Mouse (Mus musculus): Measurements from ENCODE around the gene Vps35l. TPM values are rescaled to one million over a fixed set of nuclear protein-coding genes. Genes with fewer than 3 reads are reported as not detected.

Vps35l gene
- polyA plus RNA-seq, 1 experiment from 2014 or later = 105 TPM

DNA sequence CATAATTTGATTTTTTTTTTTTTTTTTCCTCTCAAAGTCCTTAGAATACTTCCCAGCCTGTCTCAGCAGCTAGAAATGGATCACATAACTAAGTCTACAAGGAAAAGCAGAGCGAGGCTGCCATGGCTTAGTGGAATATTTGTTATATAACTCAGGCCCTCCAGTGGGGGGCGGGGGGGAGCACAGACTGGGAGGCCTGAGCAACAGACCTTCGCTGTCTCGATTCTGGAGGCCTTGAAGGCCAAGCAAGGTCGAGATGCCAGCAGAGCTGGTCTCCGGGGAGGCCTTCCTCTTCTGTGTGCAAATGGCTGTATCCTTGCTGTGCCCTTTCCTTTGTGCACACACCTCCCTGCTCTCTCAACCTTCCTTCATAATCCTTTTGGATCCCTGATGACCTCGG, 48.5 kb downstream of the Vps35l start:
- WGBS = 51% methylated on average over 7 of the region's 7 CpGs
- Histone ChIP-seq H3K9ac (no peak overlapping the region), H3K4me2 (no peak overlapping the region), H3K9me3 (no peaks in the 10 kb centered on the region), H3K27ac (no peak overlapping the region), H3K27me3 (replicated peaks) (no peaks in the 10 kb centered on the region), H3K4me1 (no peaks in the 10 kb centered on the region), H3K4me3 (no peak overlapping the region), H3K36me3 (replicated peaks) (peaks cover 22% of the 10 kb centered on the region)
- ATAC-seq (replicated peaks) = no peak

DNA sequence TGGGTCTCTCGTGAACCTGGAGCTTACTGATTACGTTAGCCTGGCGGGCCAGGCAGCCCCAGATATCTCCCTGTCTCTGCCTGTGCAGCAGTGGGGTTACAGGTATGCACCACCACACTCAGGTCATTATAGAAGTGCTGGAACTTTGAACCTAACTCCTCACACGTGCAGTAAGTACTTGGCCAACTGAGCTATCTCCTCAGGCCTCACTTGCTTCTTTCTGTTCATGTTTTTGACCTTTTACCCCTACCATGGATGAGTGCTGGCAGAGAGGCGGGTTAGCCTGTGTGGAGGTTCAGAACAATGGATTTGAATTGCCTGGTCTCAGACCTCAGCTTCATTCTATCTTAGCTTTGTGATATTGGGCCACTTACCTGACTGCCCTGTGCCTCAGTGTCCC, 50.3 kb downstream of the Vps35l start:
- Histone ChIP-seq H3K27ac (no peak overlapping the region), H3K4me2 (no peak overlapping the region), H3K4me1 (no peaks in the 10 kb centered on the region), H3K27me3 (replicated peaks) (no peaks in the 10 kb centered on the region), H3K9me3 (no peaks in the 10 kb centered on the region), H3K4me3 (no peak overlapping the region), H3K36me3 (replicated peaks) (peaks cover 25% of the 10 kb centered on the region), H3K9ac (no peak overlapping the region)
- WGBS = 84% methylated on average over 5 of the region's 5 CpGs
- ATAC-seq (replicated peaks) = no peak

- H3K4me2 ChIP-seq = no peak overlapping the region
- 81% methylated on average over 8 of the region's 8 CpGs for WGBS
- no peaks in the 10 kb centered on the region for H3K9me3 ChIP-seq
- H3K9ac ChIP-seq = no peak overlapping the region
- H3K27ac ChIP-seq = no peak overlapping the region
- H3K27me3 ChIP-seq (replicated peaks) = no peaks in the 10 kb centered on the region
- peaks cover 36% of the 10 kb centered on the region for H3K36me3 ChIP-seq (replicated peaks)
- H3K4me3 ChIP-seq = no peak overlapping the region
- no peaks in the 10 kb centered on the region for H3K4me1 ChIP-seq
- ATAC-seq (replicated peaks) = no peak
These were observed 53.9 kb downstream of the Vps35l start for GRCm38 (mm10) chr7:118793899-118794298.

DNA sequence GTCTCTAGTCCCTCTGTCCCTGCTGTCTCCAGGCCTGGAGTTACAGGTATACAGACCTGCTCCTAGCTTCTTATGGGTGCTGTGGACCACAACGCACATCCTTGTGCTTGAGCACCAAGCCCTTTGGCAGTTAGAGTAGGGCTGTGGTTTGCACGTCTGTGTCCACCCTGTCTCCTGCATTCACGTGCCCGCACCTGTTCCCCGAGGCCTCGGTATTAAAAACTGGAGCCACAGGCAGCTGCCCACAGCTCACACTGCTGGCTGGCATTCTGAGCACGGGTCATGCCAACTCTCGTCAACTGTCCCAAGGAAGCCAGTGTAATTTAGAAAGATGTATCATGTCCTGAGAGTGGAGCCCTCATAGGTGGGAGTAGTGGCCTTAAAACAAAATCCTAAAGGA, 55.8 kb downstream of the Vps35l start:
- H3K9ac ChIP-seq = no peak overlapping the region
- WGBS = 93% methylated on average over 8 of the region's 8 CpGs
- H3K36me3 ChIP-seq (replicated peaks) = peaks cover 55% of the 10 kb centered on the region

GRCm38 (mm10) chr7:118796838-118797237, 56.8 kb downstream of the Vps35l start:
- Histone ChIP-seq H3K27me3 (replicated peaks) (no peaks in the 10 kb centered on the region), H3K36me3 (replicated peaks) (peaks cover 54% of the 10 kb centered on the region), H3K4me1 (no peaks in the 10 kb centered on the region), H3K9me3 (no peaks in the 10 kb centered on the region), H3K4me3 (no peak overlapping the region), H3K4me2 (no peak overlapping the region), H3K9ac (no peak overlapping the region), H3K27ac (no peak overlapping the region)
- no peak for ATAC-seq (replicated peaks)
- WGBS = 92% methylated on average over 9 of the region's 9 CpGs

More for the DNA sequence above, 55.8 kb downstream of the Vps35l start:
- Histone ChIP-seq H3K27ac (no peak overlapping the region), H3K4me2 (no peak overlapping the region), H3K27me3 (replicated peaks) (no peaks in the 10 kb centered on the region), H3K4me1 (no peaks in the 10 kb centered on the region), H3K4me3 (no peak overlapping the region), H3K9me3 (no peaks in the 10 kb centered on the region)
- no peak for ATAC-seq (replicated peaks)

GRCm38 (mm10) chr7:118797600-118797999, 57.6 kb downstream of the Vps35l start:
- no peaks in the 10 kb centered on the region for H3K9me3 ChIP-seq
- no peak overlapping the region for H3K9ac ChIP-seq
- H3K27me3 ChIP-seq (replicated peaks) = no peaks in the 10 kb centered on the region
- no peaks in the 10 kb centered on the region for H3K4me1 ChIP-seq
- H3K4me2 ChIP-seq = no peak overlapping the region
- ATAC-seq (replicated peaks) = no peak
- no peak overlapping the region for H3K27ac ChIP-seq
- WGBS = 79% methylated on average over 7 of the region's 7 CpGs
- no peak overlapping the region for H3K4me3 ChIP-seq
- peaks cover 46% of the 10 kb centered on the region for H3K36me3 ChIP-seq (replicated peaks)

- peaks cover 43% of the 10 kb centered on the region for H3K36me3 ChIP-seq (replicated peaks)
- no peak overlapping the region for H3K4me2 ChIP-seq
- H3K4me3 ChIP-seq = no peak overlapping the region
- no peaks in the 10 kb centered on the region for H3K4me1 ChIP-seq
- H3K9me3 ChIP-seq = no peaks in the 10 kb centered on the region
- WGBS = 90% methylated on average over 6 of the region's 6 CpGs
- no peak overlapping the region for H3K27ac ChIP-seq
- no peak overlapping the region for H3K9ac ChIP-seq
- ATAC-seq (replicated peaks) = no peak
- no peaks in the 10 kb centered on the region for H3K27me3 ChIP-seq (replicated peaks)
These were observed 58.1 kb downstream of the Vps35l start for GRCm38 (mm10) chr7:118798105-118798570.

DNA sequence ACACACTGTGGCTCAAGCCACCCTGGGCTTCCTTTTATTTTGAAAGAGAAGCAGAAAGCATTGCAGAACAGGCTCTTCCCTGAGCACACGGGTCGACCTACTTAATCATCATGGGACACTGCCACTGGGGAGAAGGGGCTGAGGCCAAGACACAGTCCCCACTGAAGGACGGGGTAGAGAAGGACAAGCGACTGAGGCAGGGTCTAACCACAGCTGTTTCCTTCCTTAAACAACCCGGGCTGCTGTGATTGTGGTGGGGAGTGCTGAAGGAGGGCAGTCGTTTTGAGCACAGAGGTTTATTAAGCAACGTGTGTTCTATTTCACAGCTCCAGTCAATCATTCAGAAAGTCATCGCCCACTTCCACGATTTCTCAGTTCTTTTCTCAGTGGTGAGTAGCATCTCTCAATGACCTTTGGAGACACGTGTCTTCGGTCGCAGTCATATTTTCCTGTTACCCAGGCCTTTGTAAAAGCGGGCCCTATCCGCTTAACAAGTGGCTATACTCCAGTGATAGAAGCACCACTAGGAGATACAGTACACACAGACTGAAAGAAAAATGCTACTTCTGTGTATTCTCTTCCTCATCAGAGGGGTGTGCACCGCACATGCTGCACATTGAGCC, 60.2 kb downstream of the Vps35l start:
- no peak overlapping the region for H3K4me3 ChIP-seq
- H3K27me3 ChIP-seq (replicated peaks) = no peaks in the 10 kb centered on the region
- H3K9ac ChIP-seq = no peak overlapping the region
- no peak overlapping the region for H3K4me2 ChIP-seq
- peaks cover 42% of the 10 kb centered on the region for H3K36me3 ChIP-seq (replicated peaks)
- 92% methylated on average over 15 of the region's 15 CpGs for WGBS
- ATAC-seq (replicated peaks) = no peak
- H3K4me1 ChIP-seq = no peaks in the 10 kb centered on the region
- no peaks in the 10 kb centered on the region for H3K9me3 ChIP-seq
- H3K27ac ChIP-seq = no peak overlapping the region

- Histone ChIP-seq H3K36me3 (replicated peaks) (peaks cover 37% of the 10 kb centered on the region), H3K4me1 (peaks cover 5% of the 10 kb centered on the region), H3K9ac (no peak overlapping the region), H3K4me2 (no peak overlapping the region), H3K27ac (no peak overlapping the region), H3K9me3 (no peaks in the 10 kb centered on the region), H3K4me3 (no peak overlapping the region), H3K27me3 (replicated peaks) (no peaks in the 10 kb centered on the region)
- ATAC-seq (replicated peaks) = no peak
- 96% methylated on average over 3 of the region's 3 CpGs for WGBS
These were observed 61.8 kb downstream of the Vps35l start for GRCm38 (mm10) chr7:118801791-118802190.

GRCm38 (mm10) chr7:118803425-118803824, 63.4 kb downstream of the Vps35l start:
- no peak overlapping the region for H3K4me2 ChIP-seq
- WGBS = 96% methylated on average over 8 of the region's 8 CpGs
- H3K9me3 ChIP-seq = no peaks in the 10 kb centered on the region
- no peak overlapping the region for H3K27ac ChIP-seq
- peaks cover 12% of the 10 kb centered on the region for H3K4me1 ChIP-seq
- H3K27me3 ChIP-seq (replicated peaks) = no peaks in the 10 kb centered on the region
- ATAC-seq (replicated peaks) = no peak
- H3K4me3 ChIP-seq = no peak overlapping the region
- H3K9ac ChIP-seq = no peak overlapping the region
- H3K36me3 ChIP-seq (replicated peaks) = peaks cover 31% of the 10 kb centered on the region

- WGBS = 46% methylated on average over 16 of the region's 16 CpGs
- Histone ChIP-seq H3K9me3 (no peaks in the 10 kb centered on the region), H3K9ac (no peak overlapping the region), H3K4me3 (no peak overlapping the region), H3K36me3 (replicated peaks) (peaks cover 11% of the 10 kb centered on the region; the same call in 1 of the 2 replicates), H3K4me2 (no peak overlapping the region), H3K4me1 (peaks cover 12% of the 10 kb centered on the region), H3K27me3 (replicated peaks) (no peaks in the 10 kb centered on the region), H3K27ac (peak overlapping the region; percentile 46)
- peak; percentile 48; the same call in 1 of the 2 replicates for ATAC-seq (replicated peaks)
These were observed 66.8 kb downstream of the Vps35l start for GRCm38 (mm10) chr7:118806631-118807411.

- H3K9ac ChIP-seq = no peak overlapping the region
- 81% methylated on average over 8 of the region's 8 CpGs for WGBS
- H3K27ac ChIP-seq = no peak overlapping the region
- H3K4me1 ChIP-seq = peaks cover 12% of the 10 kb centered on the region
- no peak overlapping the region for H3K4me2 ChIP-seq
- H3K27me3 ChIP-seq (replicated peaks) = no peaks in the 10 kb centered on the region
- H3K4me3 ChIP-seq = no peak overlapping the region
- ATAC-seq (replicated peaks) = no peak
- peaks cover 14% of the 10 kb centered on the region; the same call in 1 of the 2 replicates for H3K36me3 ChIP-seq (replicated peaks)
- H3K9me3 ChIP-seq = no peaks in the 10 kb centered on the region
These were observed 67.9 kb downstream of the Vps35l start for GRCm38 (mm10) chr7:118807899-118808298.
